Mouse (Mus musculus) hindbrain, embryonic 13.5 days (tissue): ENCODE measurements at regions not wholly inside any gene's neighbourhood (a gene's known extent, or its start where the extent isn't known, plus 50 kb on each side); places are given as distances from the start of the nearest gene placed in this dataset.

Experiments
- ATAC-seq: fragments of 200-750 bp; cut with Nextera tagmentation; 2 replicates; pipeline ENCODE4 v1.8.0; 2017; ENCODE audit warnings: moderate TSS enrichment; ENCODE audit not compliant: low FRiP score
- H3K27ac ChIP-seq: fragments of 300-500 bp; sonication (generic); 2 replicates; pipeline ENCODE4 v1.5.1; 2015; ENCODE audit warnings: inconsistent platforms, mild to moderate bottlenecking, moderate library complexity
- H3K27me3 ChIP-seq: fragments of 300-500 bp; sonication (generic); 2 replicates; pipeline ENCODE4 v1.6.1; 2015; ENCODE audit warnings: mild to moderate bottlenecking, inconsistent platforms
- H3K36me3 ChIP-seq: fragments of 300-500 bp; sonication (generic); 2 replicates; pipeline ENCODE4 v1.6.1; 2015; ENCODE audit warnings: mild to moderate bottlenecking, inconsistent platforms
- H3K4me1 ChIP-seq: fragments of 300-500 bp; sonication (generic); replicated peaks from 2 replicates; pipeline ENCODE4 v1.6.1; 2015; ENCODE audit warnings: inconsistent platforms
- H3K4me2 ChIP-seq: fragments of 300-500 bp; sonication (generic); 2 replicates; pipeline ENCODE4 v1.6.1; 2015; ENCODE audit warnings: inconsistent platforms, mild to moderate bottlenecking, moderate library complexity
- H3K4me3 ChIP-seq: fragments of 300-500 bp; sonication (generic); 2 replicates; pipeline ENCODE4 v1.5.1; 2015; ENCODE audit warnings: mild to moderate bottlenecking, inconsistent platforms
- H3K9ac ChIP-seq: fragments of 300-500 bp; sonication (generic); 2 replicates; pipeline ENCODE4 v1.6.1; 2015; ENCODE audit warnings: mild to moderate bottlenecking, inconsistent platforms
- H3K9me3 ChIP-seq: fragments of 300-500 bp; sonication (generic); 2 replicates; pipeline ENCODE4 v1.6.1; 2016; ENCODE audit warnings: inconsistent platforms
- WGBS: fragments of 180-500 bp; shearing (Covaris S2); methylation state at CpG from one replicate; pipeline ENCODE4 v1.1.7; 2015; 5-methylcytosine and 5-hydroxymethylcytosine counted together

GRCm38 (mm10) chr1:154062666-154063065 lies 138.3 kb upstream of the Zfp648 start:
- no peak overlapping the region for H3K9ac ChIP-seq
- H3K4me2 ChIP-seq: no peak overlapping the region
- 80% methylated on average over 7 of the region's 7 CpGs for WGBS
- no peak overlapping the region for H3K27ac ChIP-seq
- H3K36me3 ChIP-seq: no peaks in the 10 kb centered on the region
- H3K4me3 ChIP-seq: no peak overlapping the region
- H3K4me1 ChIP-seq: no peaks in the 10 kb centered on the region
- no peak for ATAC-seq
- peaks cover 7% of the 10 kb centered on the region; the same call in 1 of the 2 replicates for H3K9me3 ChIP-seq
- no peaks in the 10 kb centered on the region for H3K27me3 ChIP-seq

GRCm38 (mm10) chr1:154064633-154065032 lies 136.4 kb upstream of the Zfp648 start:
- Histone ChIP-seq H3K4me2 (no peak overlapping the region), H3K9ac (no peak overlapping the region), H3K4me3 (no peak overlapping the region), H3K9me3 (no peaks in the 10 kb centered on the region), H3K36me3 (no peaks in the 10 kb centered on the region), H3K4me1 (no peaks in the 10 kb centered on the region), H3K27ac (no peak overlapping the region), H3K27me3 (no peaks in the 10 kb centered on the region)
- WGBS: 88% methylated on average over 5 of the region's 5 CpGs
- ATAC-seq: no peak

- Histone ChIP-seq H3K4me1 (no peaks in the 10 kb centered on the region), H3K9me3 (no peaks in the 10 kb centered on the region), H3K4me2 (no peak overlapping the region), H3K27ac (no peak overlapping the region), H3K36me3 (no peaks in the 10 kb centered on the region), H3K4me3 (no peak overlapping the region), H3K9ac (no peak overlapping the region), H3K27me3 (no peaks in the 10 kb centered on the region)
- ATAC-seq: no peak
- WGBS: 77% methylated on average over 18 of the region's 18 CpGs
These were observed 135.4 kb upstream of the Zfp648 start for GRCm38 (mm10) chr1:154065336-154066329.

GRCm38 (mm10) chr1:154067856-154068255 lies 133.1 kb upstream of the Zfp648 start:
- H3K27ac ChIP-seq: no peak overlapping the region
- no peaks in the 10 kb centered on the region for H3K36me3 ChIP-seq
- H3K9me3 ChIP-seq: no peaks in the 10 kb centered on the region
- no peaks in the 10 kb centered on the region for H3K4me1 ChIP-seq
- no peak for ATAC-seq
- no peak overlapping the region for H3K9ac ChIP-seq
- 94% methylated on average over 1 of the region's 1 CpGs for WGBS
- H3K27me3 ChIP-seq: no peaks in the 10 kb centered on the region
- H3K4me2 ChIP-seq: no peak overlapping the region
- H3K4me3 ChIP-seq: no peak overlapping the region

GRCm38 (mm10) chr1:154074270-154074669 lies 126.7 kb upstream of the Zfp648 start:
- ATAC-seq: no peak
- H3K4me2 ChIP-seq: no peak overlapping the region
- no peaks in the 10 kb centered on the region for H3K9me3 ChIP-seq
- WGBS: 98% methylated on average over 1 of the region's 1 CpGs
- no peaks in the 10 kb centered on the region for H3K36me3 ChIP-seq
- no peak overlapping the region for H3K4me3 ChIP-seq
- H3K4me1 ChIP-seq: no peaks in the 10 kb centered on the region
- H3K27ac ChIP-seq: no peak overlapping the region
- H3K27me3 ChIP-seq: no peaks in the 10 kb centered on the region
- no peak overlapping the region for H3K9ac ChIP-seq

GRCm38 (mm10) chr1:154076684-154077475 lies 124.1 kb upstream of the Zfp648 start:
- Histone ChIP-seq H3K36me3 (no peaks in the 10 kb centered on the region), H3K4me3 (no peak overlapping the region), H3K9me3 (no peaks in the 10 kb centered on the region), H3K27ac (no peak overlapping the region), H3K4me1 (no peaks in the 10 kb centered on the region), H3K9ac (no peak overlapping the region), H3K27me3 (no peaks in the 10 kb centered on the region), H3K4me2 (no peak overlapping the region)
- WGBS: 74% methylated on average over 10 of the region's 10 CpGs
- ATAC-seq: no peak

GRCm38 (mm10) chr1:154080505-154081380 lies 120.2 kb upstream of the Zfp648 start:
- no peak overlapping the region for H3K4me2 ChIP-seq
- no peak overlapping the region for H3K4me3 ChIP-seq
- no peaks in the 10 kb centered on the region for H3K9me3 ChIP-seq
- no peaks in the 10 kb centered on the region for H3K36me3 ChIP-seq
- no peak for ATAC-seq
- no peak overlapping the region for H3K9ac ChIP-seq
- H3K4me1 ChIP-seq: no peaks in the 10 kb centered on the region
- H3K27me3 ChIP-seq: no peaks in the 10 kb centered on the region
- WGBS: 56% methylated on average over 10 of the region's 10 CpGs
- no peak overlapping the region for H3K27ac ChIP-seq

GRCm38 (mm10) chr1:154086145-154086544 lies 114.8 kb upstream of the Zfp648 start:
- H3K27me3 ChIP-seq: no peaks in the 10 kb centered on the region
- H3K4me2 ChIP-seq: no peak overlapping the region
- H3K27ac ChIP-seq: no peak overlapping the region
- no peaks in the 10 kb centered on the region for H3K4me1 ChIP-seq
- no peak overlapping the region for H3K4me3 ChIP-seq
- H3K9me3 ChIP-seq: no peaks in the 10 kb centered on the region
- H3K9ac ChIP-seq: no peak overlapping the region
- no peak for ATAC-seq
- no peaks in the 10 kb centered on the region for H3K36me3 ChIP-seq

GRCm38 (mm10) chr1:154089815-154090214 lies 111.2 kb upstream of the Zfp648 start:
- Histone ChIP-seq H3K9ac (no peak overlapping the region), H3K27ac (no peak overlapping the region), H3K4me3 (no peak overlapping the region), H3K27me3 (no peaks in the 10 kb centered on the region), H3K4me1 (no peaks in the 10 kb centered on the region), H3K9me3 (no peaks in the 10 kb centered on the region), H3K4me2 (no peak overlapping the region), H3K36me3 (no peaks in the 10 kb centered on the region)
- ATAC-seq: no peak
- 92% methylated on average over 3 of the region's 3 CpGs for WGBS

- no peak for ATAC-seq
- Histone ChIP-seq H3K27me3 (no peaks in the 10 kb centered on the region), H3K4me2 (no peak overlapping the region), H3K4me1 (no peaks in the 10 kb centered on the region), H3K36me3 (no peaks in the 10 kb centered on the region), H3K4me3 (no peak overlapping the region), H3K9ac (no peak overlapping the region), H3K9me3 (no peaks in the 10 kb centered on the region), H3K27ac (no peak overlapping the region)
- WGBS: 61% methylated on average over 7 of the region's 7 CpGs
These were observed 110.2 kb upstream of the Zfp648 start for GRCm38 (mm10) chr1:154090521-154091490.

GRCm38 (mm10) chr1:154093549-154093948 lies 107.4 kb upstream of the Zfp648 start:
- ATAC-seq: no peak
- Histone ChIP-seq H3K4me3 (no peak overlapping the region), H3K9me3 (no peaks in the 10 kb centered on the region), H3K27ac (no peak overlapping the region), H3K36me3 (no peaks in the 10 kb centered on the region), H3K4me2 (no peak overlapping the region), H3K9ac (no peak overlapping the region), H3K4me1 (no peaks in the 10 kb centered on the region), H3K27me3 (no peaks in the 10 kb centered on the region)
- WGBS: 85% methylated on average over 4 of the region's 4 CpGs
